Mouse (Mus musculus) megakaryocyte, embryonic 14.5 days (primary cell): ENCODE results near the gene Eml1.

Source experiments
- FLI1 ChIP-seq: IDR thresholded peaks from 2 replicates; pipeline ENCODE4 v1.6.1; 2012; ENCODE audit warnings: low read length, inconsistent platforms, mixed read lengths
- GATA1 ChIP-seq: IDR thresholded peaks from 3 replicates; pipeline ENCODE4 v1.6.1; 2012; ENCODE audit warnings: mixed read lengths, low read length, inconsistent platforms, borderline replicate concordance

DNA sequence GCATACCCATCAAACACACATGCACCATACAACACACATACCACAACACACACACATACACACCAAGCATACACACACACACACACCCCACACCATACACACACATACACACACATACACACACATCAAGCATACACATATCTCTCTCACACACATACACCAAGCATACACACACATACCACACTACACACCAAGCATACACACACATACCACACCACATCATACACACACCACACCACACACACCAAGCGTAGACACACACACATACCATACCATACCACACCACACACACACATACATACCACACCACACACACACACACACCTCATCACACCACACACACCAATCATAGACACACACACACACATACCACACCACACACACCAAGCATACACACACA lies 102.1 kb downstream of the Eml1 start:
- peak; percentile 51; the same call in 1 of the 3 replicates for TF ChIP-seq GATA1
- TF ChIP-seq FLI1, result no peak
